Mouse (Mus musculus) kidney, postnatal 0 days (tissue): ENCODE measurements at regions not wholly inside any gene's neighbourhood (a gene's known extent, or its start where the extent isn't known, plus 50 kb on each side); places are given as distances from the start of the nearest gene placed in this dataset.
A peak's percentile ranks its signal among the peaks of the same experiment; 100 is the strongest.
"Not testable (repeated sequence)": the region's sequence is repeated elsewhere in the genome, so short reads cannot be mapped to it uniquely, and the experiment has no call there.

Experiments
- ATAC-seq: fragments of 200-750 bp; cut with Nextera tagmentation; replicated peaks from 2 replicates; pipeline ENCODE4 v1.8.0; 2017; ENCODE audit warnings: low read depth, moderate number of reproducible peaks, moderate TSS enrichment, moderate library complexity; ENCODE audit not compliant: low FRiP score
- DNase-seq: peaks from one replicate; pipeline ENCODE4 v3.0.0-alpha.2; 2016; ENCODE audit warnings: low spot score
- H3K27ac ChIP-seq: fragments of 300-500 bp; sonication (generic); 2 replicates; pipeline ENCODE4 v1.5.1; 2014; ENCODE audit warnings: mild to moderate bottlenecking
- H3K27me3 ChIP-seq: fragments of 300-500 bp; sonication (generic); 2 replicates; pipeline ENCODE4 v1.6.1; 2014; ENCODE audit warnings: low read length, mixed read lengths; ENCODE audit not compliant: insufficient read depth
- H3K36me3 ChIP-seq: fragments of 300-500 bp; sonication (generic); 2 replicates; pipeline ENCODE4 v1.6.1; 2014; ENCODE audit warnings: low read length, mixed read lengths; ENCODE audit not compliant: insufficient read depth
- H3K4me1 ChIP-seq: fragments of 300-500 bp; sonication (generic); replicated peaks from 2 replicates; pipeline ENCODE4 v1.6.1; 2014; ENCODE audit warnings: antibody characterized with exemption, low read length, mixed read lengths; ENCODE audit not compliant: insufficient read depth
- H3K4me2 ChIP-seq: fragments of 300-500 bp; sonication (generic); 2 replicates; pipeline ENCODE4 v1.6.1; 2014; ENCODE audit warnings: mild to moderate bottlenecking, low read length, moderate library complexity, mixed read lengths
- H3K4me3 ChIP-seq: fragments of 300-500 bp; sonication (generic); replicated peaks from 2 replicates; pipeline ENCODE4 v1.5.1; 2014; ENCODE audit warnings: low read depth, low read length
- H3K9ac ChIP-seq: fragments of 300-500 bp; sonication (generic); 2 replicates; pipeline ENCODE4 v1.6.1; 2014; ENCODE audit warnings: low read depth, low read length
- H3K9me3 ChIP-seq: fragments of 300-500 bp; sonication (generic); replicated peaks from 2 replicates; pipeline ENCODE4 v1.6.1; 2016; ENCODE audit warnings: low read length, inconsistent platforms, mixed read lengths
- CTCF ChIP-seq: IDR thresholded peaks from 2 replicates; pipeline ENCODE4 v1.5.1; 2016; ENCODE audit warnings: antibody characterized with exemption, low read depth, mild to moderate bottlenecking, moderate library complexity
- WGBS: fragments of 180-500 bp; shearing (Covaris S2); extraction: QIAGEN DNeasy Blood & Tissue Kit; methylation state at CpG from one replicate; pipeline ENCODE4 v1.1.7; 2014; 5-methylcytosine and 5-hydroxymethylcytosine counted together

DNA sequence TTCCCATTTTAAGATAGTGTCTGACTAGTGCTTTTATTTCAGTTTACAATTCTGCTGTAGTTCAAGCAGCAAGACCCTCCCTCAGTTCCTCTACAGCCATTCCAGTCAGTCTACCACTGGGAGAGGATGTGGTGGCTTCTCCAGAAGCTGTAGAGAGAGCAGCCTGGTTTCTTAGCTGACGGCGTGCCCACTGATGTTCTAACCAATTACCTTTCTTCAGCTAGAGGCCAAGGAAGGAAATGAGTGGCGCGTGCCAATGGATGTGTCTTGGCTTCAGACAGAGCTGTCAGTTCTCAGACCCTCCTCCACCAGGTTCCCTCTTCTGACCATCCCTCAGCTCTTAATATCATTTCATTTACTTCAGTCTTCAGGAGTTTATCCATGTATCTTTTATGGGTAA, 264.7 kb upstream of the Smim15 start:
- Histone ChIP-seq H3K4me2 (no peak overlapping the region), H3K4me3 (no peak overlapping the region), H3K27ac (no peak overlapping the region), H3K36me3 (no peaks in the 10 kb centered on the region), H3K4me1 (no peaks in the 10 kb centered on the region), H3K9ac (no peak overlapping the region), H3K27me3 (no peaks in the 10 kb centered on the region), H3K9me3 (no peaks in the 10 kb centered on the region)
- DNase-seq (no peak), ATAC-seq (no peak)
- TF ChIP-seq CTCF, result no peak
- WGBS, result 94% methylated on average over 4 of the region's 4 CpGs

DNA sequence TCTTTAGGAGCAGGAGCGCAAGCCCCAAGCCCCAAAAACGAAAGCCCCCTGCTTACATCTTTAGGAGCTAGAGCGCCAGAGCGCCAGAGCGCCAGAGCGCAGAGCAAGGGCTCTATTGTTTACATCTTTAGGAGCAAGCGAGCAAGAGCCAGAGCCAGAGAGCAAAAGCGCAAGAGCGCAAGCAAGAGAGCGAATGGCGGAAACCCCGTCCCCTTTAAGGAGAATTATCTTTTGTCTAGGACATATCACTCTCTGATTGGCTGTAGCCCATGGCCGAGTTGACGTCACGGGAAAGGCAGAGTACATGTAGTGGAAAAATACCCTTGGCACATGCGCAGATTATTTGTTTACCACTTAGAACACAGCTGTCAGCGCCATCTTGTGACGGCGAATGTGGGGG, 269.7 kb upstream of the Smim15 start:
- H3K9me3 ChIP-seq, H3K27ac ChIP-seq, H3K9ac ChIP-seq, H3K4me2 ChIP-seq, ATAC-seq, H3K4me1 ChIP-seq, H3K36me3 ChIP-seq, H3K4me3 ChIP-seq, H3K27me3 ChIP-seq, DNase-seq: not testable (repeated sequence)
- WGBS, result 96% methylated on average over 19 of the region's 19 CpGs

DNA sequence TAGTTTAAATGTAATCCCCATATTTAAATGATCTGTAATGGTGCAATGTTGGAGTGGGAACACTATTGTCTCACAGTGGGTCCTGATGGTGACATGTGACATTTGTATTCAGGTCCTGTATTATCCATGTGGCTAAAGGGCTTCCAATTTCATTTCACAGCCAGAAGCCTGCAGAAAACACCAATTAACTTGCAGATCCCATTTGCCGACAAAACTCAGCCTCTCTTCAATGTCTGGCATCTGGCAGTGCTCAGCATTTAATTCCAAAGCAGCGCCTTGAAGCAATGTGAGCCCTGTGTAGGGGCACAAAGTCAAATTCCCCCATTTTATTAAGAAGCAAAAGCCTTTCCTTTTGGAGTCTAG, 277.0 kb upstream of the Smim15 start:
- H3K4me2 ChIP-seq, result no peak overlapping the region
- 34% methylated on average over 2 of the region's 2 CpGs for whole genome bisulfite sequencing
- no peaks in the 10 kb centered on the region for H3K4me1 ChIP-seq
- H3K9me3 ChIP-seq, result no peaks in the 10 kb centered on the region
- no peak overlapping the region for H3K4me3 ChIP-seq
- no peak for ATAC-seq
- no peak for DNase-seq
- H3K27ac ChIP-seq, result no peak overlapping the region
- H3K9ac ChIP-seq, result no peak overlapping the region
- H3K27me3 ChIP-seq, result no peaks in the 10 kb centered on the region
- peaks cover 22% of the 10 kb centered on the region for H3K36me3 ChIP-seq
- no peak for TF ChIP-seq CTCF

DNA sequence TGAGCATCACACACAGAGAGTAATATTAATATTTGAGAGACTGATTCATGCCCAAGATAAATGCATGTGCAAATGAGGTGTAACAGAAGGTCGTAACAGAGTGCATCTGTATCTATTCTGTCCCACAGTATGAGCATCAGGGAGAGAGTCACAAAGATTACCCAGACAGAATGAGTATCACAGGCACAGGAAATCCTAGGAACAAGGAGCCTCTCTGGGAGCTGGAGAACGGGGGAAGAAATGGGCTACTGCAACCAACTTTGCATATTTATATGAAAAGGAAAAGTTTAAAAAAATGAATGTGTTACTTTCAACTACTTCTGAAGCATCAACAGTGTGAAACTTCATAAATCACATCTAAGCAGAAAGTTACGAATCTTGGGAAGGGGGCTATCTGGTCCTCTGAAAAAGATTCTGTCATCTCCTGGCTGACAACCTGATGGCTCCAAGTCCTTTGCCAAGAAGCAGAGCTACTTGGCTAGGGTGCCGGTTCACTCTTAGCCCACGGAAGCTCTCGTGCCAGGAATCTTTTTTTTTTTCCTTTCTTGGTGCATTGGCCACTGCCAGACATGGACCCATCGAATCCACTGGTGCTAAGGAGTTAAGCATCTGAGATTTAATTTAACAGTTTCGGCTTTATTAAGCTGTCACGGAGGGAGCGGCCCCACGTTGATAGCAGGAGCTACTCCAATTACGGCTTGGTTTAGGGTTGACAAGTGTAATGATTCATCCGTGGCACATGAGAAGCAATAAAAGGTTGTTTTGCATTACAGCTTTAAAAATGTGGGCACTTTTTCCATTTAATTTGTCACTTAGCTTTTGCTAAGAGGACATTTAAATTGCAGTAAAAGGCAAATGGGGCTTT, 277.6 kb upstream of the Smim15 start:
- H3K4me2 ChIP-seq, result no peak overlapping the region
- no peaks in the 10 kb centered on the region for H3K27me3 ChIP-seq
- no peak for TF ChIP-seq CTCF
- H3K4me1 ChIP-seq, result no peaks in the 10 kb centered on the region
- no peak overlapping the region for H3K4me3 ChIP-seq
- DNase-seq (peak; percentile 36), ATAC-seq (no peak)
- H3K36me3 ChIP-seq, result peaks cover 20% of the 10 kb centered on the region
- WGBS, result 50% methylated on average over 13 of the region's 13 CpGs
- H3K9ac ChIP-seq, result no peak overlapping the region
- H3K9me3 ChIP-seq, result no peaks in the 10 kb centered on the region
- H3K27ac ChIP-seq, result no peak overlapping the region

DNA sequence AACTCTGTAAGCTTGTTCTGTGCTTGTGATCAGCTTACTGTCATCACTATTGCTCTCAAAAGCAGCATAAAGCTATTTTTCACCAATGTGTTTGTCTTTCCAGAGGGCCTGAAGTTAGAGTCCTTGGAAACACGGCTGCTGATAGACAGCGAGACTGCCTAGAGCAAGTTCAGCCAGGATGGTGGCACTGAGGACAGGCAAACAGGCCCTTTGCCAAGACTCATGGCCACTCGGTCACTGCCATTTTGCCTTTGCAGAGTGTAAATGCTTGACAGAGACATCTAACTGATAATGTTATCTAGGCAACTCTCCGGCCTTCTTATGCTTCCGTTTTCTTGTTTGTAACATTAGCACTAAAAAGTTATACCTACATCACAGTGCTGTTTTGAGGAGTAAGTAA, 280.3 kb upstream of the Smim15 start:
- no peak overlapping the region for H3K9ac ChIP-seq
- H3K4me2 ChIP-seq, result no peak overlapping the region
- 0 out of 2 replicates have a peak overlapping the region, but pooled peaks have one; percentile 10 for H3K27ac ChIP-seq
- no peak overlapping the region for H3K4me3 ChIP-seq
- H3K36me3 ChIP-seq, result peaks cover 14% of the 10 kb centered on the region
- no peak for DNase-seq
- no peak for ATAC-seq
- H3K4me1 ChIP-seq, result no peaks in the 10 kb centered on the region
- H3K27me3 ChIP-seq, result no peaks in the 10 kb centered on the region
- 93% methylated on average over 5 of the region's 5 CpGs for WGBS
- TF ChIP-seq CTCF, result no peak
- H3K9me3 ChIP-seq, result no peaks in the 10 kb centered on the region

DNA sequence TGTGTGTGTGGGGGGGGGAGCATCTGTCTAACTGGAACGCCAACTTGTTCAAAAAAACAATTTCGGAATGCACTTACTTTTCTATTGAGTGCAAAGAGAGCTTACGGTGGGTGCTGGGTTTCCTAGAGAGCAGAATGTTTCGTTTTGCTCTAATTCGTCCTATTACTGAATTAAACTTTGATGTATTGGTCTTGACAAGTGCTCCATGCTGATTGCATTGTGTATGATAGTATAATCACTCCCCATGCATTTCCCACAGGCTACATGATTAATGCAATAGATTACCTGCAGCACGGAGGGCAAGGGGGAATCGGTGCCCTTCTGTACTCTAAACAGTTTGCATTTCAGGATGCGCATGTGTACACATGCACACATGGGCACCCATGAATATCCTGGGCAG, 283.7 kb upstream of the Smim15 start:
- H3K27me3 ChIP-seq, result no peaks in the 10 kb centered on the region
- no peak overlapping the region for H3K4me2 ChIP-seq
- no peak overlapping the region for H3K27ac ChIP-seq
- H3K9ac ChIP-seq, result no peak overlapping the region
- no peaks in the 10 kb centered on the region for H3K36me3 ChIP-seq
- no peaks in the 10 kb centered on the region for H3K4me1 ChIP-seq
- ATAC-seq, result no peak
- H3K4me3 ChIP-seq, result no peak overlapping the region
- no peak for DNase-seq
- H3K9me3 ChIP-seq, result no peaks in the 10 kb centered on the region
- TF ChIP-seq CTCF, result no peak
- 77% methylated on average over 8 of the region's 8 CpGs for WGBS
